Mouse (Mus musculus): ENCODE data around the gene Krt76. TPM values are rescaled to one million over a fixed set of nuclear protein-coding genes. Genes with fewer than 3 reads are reported as not detected.

Gene Krt76
- polyA plus RNA-seq (2014; fragmentation: Nextera tagmentation; extraction: Ambion mirVana), result not detected in 2 replicates

DNA sequence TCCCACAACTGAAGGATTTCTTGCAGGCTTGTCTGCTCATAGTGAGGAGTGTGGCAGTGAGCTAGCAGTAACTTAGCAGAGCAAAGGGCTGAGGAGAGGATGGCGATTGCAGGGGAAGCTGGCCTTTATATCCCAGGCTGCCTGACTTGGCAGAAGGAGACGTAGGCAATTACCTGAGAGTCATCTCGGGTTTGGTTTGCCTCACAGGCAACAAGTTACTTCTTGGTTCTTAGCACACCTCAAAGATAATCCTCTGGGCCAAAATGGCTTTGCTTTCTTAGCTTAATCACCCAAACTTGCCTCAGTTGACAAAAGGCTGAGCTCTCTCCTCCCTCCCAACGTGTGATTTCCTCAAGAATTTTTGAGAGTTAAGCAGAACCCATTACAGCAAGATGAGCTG is at the start of gene Krt76:
TSS of gene Krt76 (minus strand) at position 101 of the 400 bp plus-strand sequence.
- Histone ChIP-seq H3K4me1 (ENCODE audit: control insufficient read depth, insufficient read depth, low read length) (no peaks in the 10 kb centered on the region), H3K4me3 (ENCODE audit: low read depth, low read length) (no peak within 1 kb of the TSS), H3K4me2 (ENCODE audit: low read length) (no peak within 1 kb of the TSS), H3K36me3 (ENCODE audit: control insufficient read depth, insufficient read depth, low read length) (no peaks in the 10 kb centered on the region), H3K9ac (ENCODE audit: low read length) (no peak within 1 kb of the TSS), H3K27ac (ENCODE audit: low read depth, low read length) (no peak within 1 kb of the TSS), H3K9me3 (replicated peaks; ENCODE audit: control insufficient read depth, low read length) (no peaks in the 10 kb centered on the region), H3K27me3 (replicated peaks; ENCODE audit: control insufficient read depth, insufficient read depth, low read length) (no peaks in the 10 kb centered on the region)
- DNase-seq (ENCODE audit: low spot score), result no peak
- WGBS, result 48% methylated on average over 4 of the region's 4 CpGs
- no peak for ATAC-seq

DNA sequence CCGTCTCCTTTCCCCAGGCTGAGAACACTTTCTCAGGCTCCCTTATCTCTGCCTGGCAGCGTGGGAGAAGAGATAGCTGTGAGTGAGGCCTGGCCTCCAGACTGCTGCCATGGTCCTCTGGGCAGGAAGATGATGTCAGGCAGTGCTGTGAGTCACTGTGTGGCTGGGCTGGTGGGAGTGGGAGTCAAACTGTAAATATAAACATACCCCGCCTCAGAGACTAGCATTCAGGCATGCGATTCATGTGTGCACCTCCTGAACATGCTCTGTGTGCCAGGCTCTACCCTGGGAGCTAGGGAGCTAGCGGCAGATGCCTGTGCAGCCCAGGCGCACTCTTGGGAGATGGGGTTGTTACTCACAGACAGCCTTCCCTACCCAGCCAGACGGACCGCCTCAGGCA is 49.2 kb upstream of the Krt76 start:
- WGBS, result 73% methylated on average over 8 of the region's 8 CpGs

DNA sequence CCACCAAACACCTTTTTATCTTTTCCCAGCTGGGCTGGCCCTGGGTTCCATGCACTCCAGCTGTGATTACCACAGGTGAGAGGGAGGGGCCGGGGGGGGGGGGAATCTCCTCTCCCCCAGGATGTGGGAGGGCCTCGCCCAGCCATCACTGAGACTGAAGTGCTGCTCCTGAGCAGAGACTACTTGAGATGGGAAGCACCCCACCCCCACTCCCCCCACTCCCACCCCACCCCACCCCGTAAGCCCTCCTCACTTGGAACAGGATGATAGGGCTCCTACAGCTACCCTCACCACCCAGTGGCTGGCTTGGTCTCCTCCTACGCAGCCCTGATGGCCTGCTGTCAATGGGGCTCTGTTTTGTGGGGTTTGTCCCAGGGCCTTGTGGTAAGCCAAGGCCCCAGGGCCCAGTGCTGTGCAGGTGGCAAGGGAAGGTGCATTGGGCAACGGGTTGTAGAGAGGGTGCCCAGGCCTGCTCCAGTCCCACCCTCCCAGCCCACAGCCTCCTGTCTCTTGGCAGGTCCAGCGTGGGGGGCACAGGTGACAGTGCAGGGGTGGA is 47.6 kb upstream of the Krt76 start, which contains the start of gene Krt79:
TSS of gene Krt79 (minus strand) at position 51 of the 556 bp plus-strand sequence.
- Histone ChIP-seq H3K36me3 (ENCODE audit: control insufficient read depth, insufficient read depth, low read length) (no peaks in the 10 kb centered on the region), H3K4me2 (ENCODE audit: low read length) (no peak within 1 kb of the TSS), H3K27me3 (replicated peaks; ENCODE audit: control insufficient read depth, insufficient read depth, low read length) (no peaks in the 10 kb centered on the region), H3K27ac (ENCODE audit: low read depth, low read length) (no peak within 1 kb of the TSS), H3K4me3 (ENCODE audit: low read depth, low read length) (no peak within 1 kb of the TSS), H3K9me3 (replicated peaks; ENCODE audit: control insufficient read depth, low read length) (no peaks in the 10 kb centered on the region), H3K9ac (ENCODE audit: low read length) (no peak within 1 kb of the TSS), H3K4me1 (ENCODE audit: control insufficient read depth, insufficient read depth, low read length) (no peaks in the 10 kb centered on the region)
- no peak for DNase-seq (ENCODE audit: low spot score)
- no peak for ATAC-seq
- WGBS, result 53% methylated on average over 6 of the region's 6 CpGs

More for the DNA sequence above, 49.2 kb upstream of the Krt76 start:
- no peaks in the 10 kb centered on the region for H3K27me3 ChIP-seq (replicated peaks; ENCODE audit: control insufficient read depth, insufficient read depth, low read length)
- no peaks in the 10 kb centered on the region for H3K9me3 ChIP-seq (replicated peaks; ENCODE audit: control insufficient read depth, low read length)
- H3K9ac ChIP-seq (ENCODE audit: low read length), result no peak overlapping the region
- H3K4me3 ChIP-seq (ENCODE audit: low read depth, low read length), result no peak overlapping the region
- no peak for DNase-seq (ENCODE audit: low spot score)
- H3K36me3 ChIP-seq (ENCODE audit: control insufficient read depth, insufficient read depth, low read length), result no peaks in the 10 kb centered on the region
- H3K4me2 ChIP-seq (ENCODE audit: low read length), result no peak overlapping the region
- H3K4me1 ChIP-seq (ENCODE audit: control insufficient read depth, insufficient read depth, low read length), result no peaks in the 10 kb centered on the region
- no peak for ATAC-seq
- H3K27ac ChIP-seq (ENCODE audit: low read depth, low read length), result no peak overlapping the region

DNA sequence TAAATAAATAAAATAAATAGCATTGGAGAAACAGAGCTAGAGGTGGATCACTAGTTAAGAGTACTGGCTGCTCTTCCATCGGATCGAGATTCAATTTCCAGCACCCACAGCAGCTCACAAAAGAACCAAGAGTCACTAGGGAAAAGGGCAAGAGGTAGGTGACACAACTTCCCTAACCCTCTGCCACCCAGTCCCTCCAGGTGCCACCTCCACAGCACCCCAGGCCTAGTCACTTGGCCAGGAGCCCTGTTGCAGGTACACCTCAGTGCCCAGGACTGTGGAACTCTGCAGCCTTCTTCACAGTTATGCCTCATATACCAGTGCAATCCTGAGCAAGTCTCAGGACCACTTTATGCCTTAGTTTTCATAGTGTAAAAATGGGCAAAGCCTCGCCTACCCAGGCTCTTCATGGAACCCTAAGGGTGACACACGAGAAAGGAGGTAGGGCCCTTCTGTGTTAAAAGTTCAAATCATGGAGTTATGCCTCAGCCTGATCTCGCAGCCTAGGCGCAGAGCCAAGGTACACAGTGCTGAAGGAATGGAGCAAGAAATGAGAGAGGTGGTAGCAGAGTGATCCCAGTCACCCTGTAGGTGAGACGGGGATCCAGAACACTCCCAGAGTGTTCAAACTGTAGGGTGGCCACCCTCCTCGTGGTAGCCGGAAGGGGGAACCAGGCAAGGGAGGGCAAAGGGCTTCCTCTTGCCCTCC is 46.0 kb upstream of the Krt76 start:
- H3K27ac ChIP-seq (ENCODE audit: low read depth, low read length), result no peak overlapping the region
- ATAC-seq, result no peak
- H3K9ac ChIP-seq (ENCODE audit: low read length), result no peak overlapping the region
- H3K36me3 ChIP-seq (ENCODE audit: control insufficient read depth, insufficient read depth, low read length), result no peaks in the 10 kb centered on the region
- WGBS, result 86% methylated on average over 9 of the region's 9 CpGs
- no peaks in the 10 kb centered on the region for H3K9me3 ChIP-seq (replicated peaks; ENCODE audit: control insufficient read depth, low read length)
- H3K4me3 ChIP-seq (ENCODE audit: low read depth, low read length), result no peak overlapping the region
- H3K4me1 ChIP-seq (ENCODE audit: control insufficient read depth, insufficient read depth, low read length), result no peaks in the 10 kb centered on the region
- no peaks in the 10 kb centered on the region for H3K27me3 ChIP-seq (replicated peaks; ENCODE audit: control insufficient read depth, insufficient read depth, low read length)
- no peak overlapping the region for H3K4me2 ChIP-seq (ENCODE audit: low read length)
- DNase-seq (ENCODE audit: low spot score), result no peak

DNA sequence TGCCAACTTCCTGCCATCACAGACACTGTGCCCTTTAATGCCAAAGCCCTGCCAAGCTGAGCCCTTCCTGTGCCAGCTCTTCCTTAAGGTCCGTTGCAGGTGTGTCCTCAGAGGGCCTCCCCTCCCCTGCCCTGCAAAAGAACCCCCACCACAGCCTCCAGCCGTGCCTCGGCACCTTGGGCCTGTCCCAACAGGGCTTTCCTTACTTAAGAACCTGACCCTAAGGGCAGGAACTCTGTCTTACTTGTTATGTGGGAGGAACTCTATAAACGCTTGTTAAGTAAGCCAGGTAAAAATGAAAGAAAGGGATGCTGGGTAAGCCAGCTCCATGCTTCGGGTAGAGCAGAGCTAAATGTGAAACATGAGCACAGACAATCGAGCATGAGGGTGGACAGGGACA is 40.3 kb upstream of the Krt76 start:
- no peak overlapping the region for H3K9ac ChIP-seq (ENCODE audit: low read length)
- H3K27me3 ChIP-seq (replicated peaks; ENCODE audit: control insufficient read depth, insufficient read depth, low read length), result no peaks in the 10 kb centered on the region; the same call in 1 of the 2 replicates
- 81% methylated on average over 6 of the region's 6 CpGs for WGBS
- ATAC-seq (no peak), DNase-seq (ENCODE audit: low spot score) (no peak)
- no peaks in the 10 kb centered on the region for H3K36me3 ChIP-seq (ENCODE audit: control insufficient read depth, insufficient read depth, low read length)
- H3K4me2 ChIP-seq (ENCODE audit: low read length), result no peak overlapping the region
- H3K4me3 ChIP-seq (ENCODE audit: low read depth, low read length), result no peak overlapping the region
- no peaks in the 10 kb centered on the region for H3K9me3 ChIP-seq (replicated peaks; ENCODE audit: control insufficient read depth, low read length)
- no peaks in the 10 kb centered on the region for H3K4me1 ChIP-seq (ENCODE audit: control insufficient read depth, insufficient read depth, low read length)
- no peak overlapping the region for H3K27ac ChIP-seq (ENCODE audit: low read depth, low read length)

DNA sequence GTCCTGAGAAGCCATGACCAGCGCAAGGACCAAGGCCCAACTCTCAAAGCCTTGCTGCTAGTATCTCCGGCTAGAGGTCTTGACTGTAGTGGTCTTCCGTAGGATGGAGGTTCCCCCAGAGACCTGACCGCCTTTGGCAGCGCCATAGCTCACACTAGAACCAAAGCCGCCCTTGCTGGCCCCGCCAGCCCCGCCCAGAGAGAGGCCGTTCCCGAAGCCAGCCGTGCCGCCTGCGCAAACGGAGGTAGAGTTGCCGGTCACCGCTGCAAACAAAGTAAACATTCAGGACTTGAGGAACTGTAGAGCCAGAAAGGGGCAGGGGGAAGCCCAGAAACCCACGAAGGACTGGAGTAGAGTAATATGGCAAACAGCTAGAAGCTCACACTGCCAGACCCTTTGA is 36.9 kb upstream of the Krt76 start:
- no peak for ATAC-seq
- H3K27me3 ChIP-seq (replicated peaks; ENCODE audit: control insufficient read depth, insufficient read depth, low read length), result no peaks in the 10 kb centered on the region; the same call in 1 of the 2 replicates

DNA sequence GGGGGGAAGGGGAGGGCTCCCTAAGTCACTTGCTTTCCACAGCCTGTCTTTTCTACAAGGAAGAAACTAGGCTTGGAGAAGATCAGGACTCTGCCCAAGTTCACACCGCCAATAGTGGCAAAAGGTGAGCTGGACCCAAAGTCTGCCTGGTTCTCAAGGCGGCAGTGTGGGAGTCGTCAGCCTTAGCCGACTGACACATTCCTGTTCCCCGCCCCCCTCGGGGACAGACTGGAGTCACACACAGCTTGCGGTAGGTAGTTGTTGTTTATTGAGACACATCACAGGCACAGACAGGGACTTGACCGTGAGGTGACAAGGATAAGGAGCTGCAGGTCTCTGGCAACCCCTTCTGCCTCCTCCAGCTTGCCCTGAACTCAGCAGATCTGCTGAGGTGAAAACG is 36.4 kb upstream of the Krt76 start:
- DNase-seq (ENCODE audit: low spot score) (no peak), ATAC-seq (no peak)
- H3K36me3 ChIP-seq (ENCODE audit: control insufficient read depth, insufficient read depth, low read length), result no peaks in the 10 kb centered on the region
- no peak overlapping the region for H3K4me3 ChIP-seq (ENCODE audit: low read depth, low read length)
- 25% methylated on average over 9 of the region's 9 CpGs for WGBS
- H3K27me3 ChIP-seq (replicated peaks; ENCODE audit: control insufficient read depth, insufficient read depth, low read length), result no peaks in the 10 kb centered on the region; the same call in 1 of the 2 replicates
- no peaks in the 10 kb centered on the region for H3K4me1 ChIP-seq (ENCODE audit: control insufficient read depth, insufficient read depth, low read length)
- no peaks in the 10 kb centered on the region for H3K9me3 ChIP-seq (replicated peaks; ENCODE audit: control insufficient read depth, low read length)
- H3K27ac ChIP-seq (ENCODE audit: low read depth, low read length), result no peak overlapping the region
- H3K9ac ChIP-seq (ENCODE audit: low read length), result no peak overlapping the region
- no peak overlapping the region for H3K4me2 ChIP-seq (ENCODE audit: low read length)

More for the DNA sequence above, 36.9 kb upstream of the Krt76 start:
- Histone ChIP-seq H3K4me1 (ENCODE audit: control insufficient read depth, insufficient read depth, low read length) (no peaks in the 10 kb centered on the region), H3K9ac (ENCODE audit: low read length) (peak overlapping the region; percentile 41; the same call in 1 of the 2 replicates), H3K36me3 (ENCODE audit: control insufficient read depth, insufficient read depth, low read length) (no peaks in the 10 kb centered on the region), H3K27ac (ENCODE audit: low read depth, low read length) (no peak overlapping the region), H3K4me2 (ENCODE audit: low read length) (peak overlapping the region; percentile 36), H3K4me3 (ENCODE audit: low read depth, low read length) (no peak overlapping the region), H3K9me3 (replicated peaks; ENCODE audit: control insufficient read depth, low read length) (no peaks in the 10 kb centered on the region)
- WGBS, result 4% methylated on average over 17 of the region's 17 CpGs
- no peak for DNase-seq (ENCODE audit: low spot score)

DNA sequence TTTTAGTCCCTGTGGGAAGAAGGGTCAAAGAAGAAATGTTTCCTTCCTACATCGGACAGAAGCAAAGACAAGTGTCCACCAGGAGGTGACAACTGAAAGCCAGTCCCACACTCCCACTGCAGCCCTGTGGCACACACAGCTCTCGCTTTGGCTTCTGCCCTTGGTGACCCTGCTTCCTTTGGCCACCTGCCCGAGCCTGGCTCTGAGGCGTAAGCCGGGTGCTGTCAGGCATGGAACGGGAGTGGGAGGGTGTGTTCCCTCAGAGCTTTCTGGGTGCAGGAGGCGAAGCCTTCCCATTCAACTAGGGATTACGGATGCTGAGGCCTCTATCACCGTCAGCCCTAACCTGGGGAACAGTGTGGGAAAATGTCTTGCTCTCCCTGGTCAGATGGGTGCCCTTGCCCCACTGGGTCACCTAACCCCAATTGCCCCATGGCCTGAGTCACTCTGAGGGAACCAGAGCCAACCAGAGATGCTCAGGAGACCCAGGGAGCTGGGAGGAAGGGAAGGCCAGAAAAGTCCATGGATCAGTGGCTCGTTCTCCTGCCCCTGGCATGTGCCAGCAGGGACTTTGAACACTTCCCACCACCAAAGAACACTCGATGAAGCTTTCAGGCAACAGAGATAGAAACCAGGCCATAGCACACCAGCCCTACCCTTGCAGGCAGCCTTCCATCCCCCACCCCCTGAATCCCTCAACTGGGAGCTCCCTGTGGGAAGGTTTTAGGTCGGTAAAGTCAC is 34.8 kb upstream of the Krt76 start:
- WGBS, result 70% methylated on average over 12 of the region's 12 CpGs
- ATAC-seq, result no peak

More for the DNA sequence above, 34.8 kb upstream of the Krt76 start:
- Histone ChIP-seq H3K27me3 (replicated peaks; ENCODE audit: control insufficient read depth, insufficient read depth, low read length) (no peaks in the 10 kb centered on the region; the same call in 1 of the 2 replicates), H3K27ac (ENCODE audit: low read depth, low read length) (no peak overlapping the region), H3K4me1 (ENCODE audit: control insufficient read depth, insufficient read depth, low read length) (no peaks in the 10 kb centered on the region), H3K36me3 (ENCODE audit: control insufficient read depth, insufficient read depth, low read length) (no peaks in the 10 kb centered on the region), H3K4me2 (ENCODE audit: low read length) (no peak overlapping the region), H3K9ac (ENCODE audit: low read length) (no peak overlapping the region), H3K4me3 (ENCODE audit: low read depth, low read length) (no peak overlapping the region), H3K9me3 (replicated peaks; ENCODE audit: control insufficient read depth, low read length) (no peaks in the 10 kb centered on the region)
- no peak for DNase-seq (ENCODE audit: low spot score)

Measured in forebrain, embryonic 14.5 days (tissue).